Mouse (Mus musculus): Measurements from ENCODE around the gene Olfr457. TPM values are rescaled to one million over a fixed set of nuclear protein-coding genes. Genes with fewer than 3 reads are reported as not detected.
A peak's percentile ranks its signal among the peaks of the same experiment; 100 is the strongest.

Olfr457 gene
- total RNA-seq (2014; rRNA removed; ENCODE audit: low replicate concordance): not detected in 2 replicates
- polyA plus RNA-seq (2015; fragmentation: Nextera tagmentation; extraction: Ambion mirVana): not detected in 2 replicates

DNA sequence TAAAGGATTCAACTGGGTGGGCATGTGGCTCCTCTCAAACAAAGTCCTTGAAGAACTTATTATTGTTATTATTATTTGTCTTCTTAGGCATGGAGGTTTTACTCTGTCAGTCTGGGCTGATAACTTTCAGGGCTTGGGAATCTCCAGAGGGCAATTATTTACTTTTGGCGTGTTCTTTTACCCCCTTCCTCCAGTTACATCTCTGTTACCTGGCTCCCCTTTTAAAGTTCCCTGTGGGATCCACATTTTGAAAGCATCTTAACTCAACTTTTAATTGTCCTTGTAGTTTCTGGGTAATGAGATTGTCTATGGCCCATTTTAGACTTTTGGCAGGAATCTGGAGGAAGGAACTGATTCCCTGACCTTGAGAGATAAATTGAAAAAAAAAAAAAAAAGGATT lies at the start of gene Olfr457:
Gene Olfr457 (minus strand): TSS at position 101 of the 400 bp plus-strand sequence.
- Histone ChIP-seq H3K9me3 (replicated peaks; ENCODE audit: control insufficient read depth, low read length) (no peaks in the 10 kb centered on the region), H3K36me3 (replicated peaks; ENCODE audit: control insufficient read depth, insufficient read depth, low read length) (no peaks in the 10 kb centered on the region), H3K4me1 (ENCODE audit: control insufficient read depth, insufficient read depth) (no peaks in the 10 kb centered on the region), H3K27me3 (ENCODE audit: control insufficient read depth, insufficient read depth, low read length) (no peaks in the 10 kb centered on the region), H3K27ac (ENCODE audit: low read depth) (no peak within 1 kb of the TSS), H3K4me3 (ENCODE audit: low read depth, low read length) (no peak within 1 kb of the TSS), H3K9ac (replicated peaks; ENCODE audit: low read depth, low read length) (no peak within 1 kb of the TSS), H3K4me2 (ENCODE audit: low read depth, low read length) (no peak within 1 kb of the TSS)
- TF ChIP-seq CTCF (IDR thresholded peaks at IDR 0.05; ENCODE audit: low read depth) (no peak), EP300 (IDR thresholded peaks at IDR 0.05; ENCODE audit: low read depth) (no peak)
- ATAC-seq (ENCODE audit: insufficient read depth, low read depth) (no peak), DNase-seq (ENCODE audit: low spot score) (no peak)
- 50% methylated on average over 1 of the region's 1 CpGs for WGBS

GRCm38 (mm10) chr6:42513461-42513860 lies 37.3 kb upstream of the Olfr457 start:
- ATAC-seq (ENCODE audit: insufficient read depth, low read depth): no peak
- no peaks in the 10 kb centered on the region for H3K36me3 ChIP-seq (replicated peaks; ENCODE audit: control insufficient read depth, insufficient read depth, low read length)
- H3K4me3 ChIP-seq (ENCODE audit: low read depth, low read length): no peak overlapping the region
- DNase-seq (ENCODE audit: low spot score): no peak
- H3K9ac ChIP-seq (replicated peaks; ENCODE audit: low read depth, low read length): no peak overlapping the region
- WGBS: 46% methylated on average over 1 of the region's 1 CpGs
- no peaks in the 10 kb centered on the region for H3K4me1 ChIP-seq (ENCODE audit: control insufficient read depth, insufficient read depth)
- no peak overlapping the region for H3K4me2 ChIP-seq (ENCODE audit: low read depth, low read length)
- H3K9me3 ChIP-seq (replicated peaks; ENCODE audit: control insufficient read depth, low read length): no peaks in the 10 kb centered on the region
- H3K27ac ChIP-seq (ENCODE audit: low read depth): no peak overlapping the region
- TF ChIP-seq EP300 (IDR thresholded peaks at IDR 0.05; ENCODE audit: low read depth) (no peak), CTCF (IDR thresholded peaks at IDR 0.05; ENCODE audit: low read depth) (no peak)
- H3K27me3 ChIP-seq (ENCODE audit: control insufficient read depth, insufficient read depth, low read length): no peaks in the 10 kb centered on the region

GRCm38 (mm10) chr6:42509311-42509710 lies 33.2 kb upstream of the Olfr457 start:
- Histone ChIP-seq H3K27me3 (ENCODE audit: control insufficient read depth, insufficient read depth, low read length) (no peaks in the 10 kb centered on the region), H3K27ac (ENCODE audit: low read depth) (no peak overlapping the region), H3K4me2 (ENCODE audit: low read depth, low read length) (no peak overlapping the region), H3K4me1 (ENCODE audit: control insufficient read depth, insufficient read depth) (no peaks in the 10 kb centered on the region), H3K9ac (replicated peaks; ENCODE audit: low read depth, low read length) (no peak overlapping the region), H3K4me3 (ENCODE audit: low read depth, low read length) (no peak overlapping the region), H3K9me3 (replicated peaks; ENCODE audit: control insufficient read depth, low read length) (no peaks in the 10 kb centered on the region), H3K36me3 (replicated peaks; ENCODE audit: control insufficient read depth, insufficient read depth, low read length) (no peaks in the 10 kb centered on the region)
- TF ChIP-seq CTCF (IDR thresholded peaks at IDR 0.05; ENCODE audit: low read depth): no peak
- TF ChIP-seq EP300 (IDR thresholded peaks at IDR 0.05; ENCODE audit: low read depth): no peak
- ATAC-seq (ENCODE audit: insufficient read depth, low read depth): no peak
- DNase-seq (ENCODE audit: low spot score): no peak

GRCm38 (mm10) chr6:42503478-42503877 lies 27.3 kb upstream of the Olfr457 start:
- H3K4me1 ChIP-seq (ENCODE audit: control insufficient read depth, insufficient read depth): no peaks in the 10 kb centered on the region
- no peak overlapping the region for H3K9ac ChIP-seq (replicated peaks; ENCODE audit: low read depth, low read length)
- no peak for TF ChIP-seq CTCF (IDR thresholded peaks at IDR 0.05; ENCODE audit: low read depth)
- DNase-seq (ENCODE audit: low spot score): peak; percentile 16
- H3K4me2 ChIP-seq (ENCODE audit: low read depth, low read length): no peak overlapping the region
- H3K27ac ChIP-seq (ENCODE audit: low read depth): no peak overlapping the region
- no peaks in the 10 kb centered on the region for H3K36me3 ChIP-seq (replicated peaks; ENCODE audit: control insufficient read depth, insufficient read depth, low read length)
- 50% methylated on average over 2 of the region's 2 CpGs for WGBS
- no peak overlapping the region for H3K4me3 ChIP-seq (ENCODE audit: low read depth, low read length)
- no peaks in the 10 kb centered on the region for H3K9me3 ChIP-seq (replicated peaks; ENCODE audit: control insufficient read depth, low read length)
- no peaks in the 10 kb centered on the region for H3K27me3 ChIP-seq (ENCODE audit: control insufficient read depth, insufficient read depth, low read length)
- no peak for ATAC-seq (ENCODE audit: insufficient read depth, low read depth)

DNA sequence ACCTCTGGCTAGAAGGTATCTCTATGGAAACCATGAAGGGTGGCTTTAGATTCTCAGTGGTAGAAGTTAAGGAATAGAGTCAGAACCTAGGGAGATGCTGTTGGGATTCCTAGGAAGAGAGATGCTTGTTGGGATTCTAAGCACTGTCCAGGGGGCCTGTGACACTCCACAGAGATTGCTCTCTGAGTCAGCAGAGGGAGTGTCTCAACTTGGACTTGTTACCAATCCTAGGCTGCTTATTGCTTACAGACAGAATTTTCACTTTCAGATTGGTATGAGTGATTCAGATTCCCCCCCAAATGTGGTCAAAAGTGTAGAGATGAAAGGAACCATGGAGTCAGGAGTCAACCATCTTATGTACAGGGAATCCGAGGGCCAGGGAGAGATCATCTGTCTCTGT lies 13.6 kb upstream of the Olfr457 start:
- Histone ChIP-seq H3K27me3 (ENCODE audit: control insufficient read depth, insufficient read depth, low read length) (no peaks in the 10 kb centered on the region), H3K4me3 (ENCODE audit: low read depth, low read length) (no peak overlapping the region), H3K27ac (ENCODE audit: low read depth) (no peak overlapping the region), H3K9me3 (replicated peaks; ENCODE audit: control insufficient read depth, low read length) (no peaks in the 10 kb centered on the region), H3K36me3 (replicated peaks; ENCODE audit: control insufficient read depth, insufficient read depth, low read length) (no peaks in the 10 kb centered on the region), H3K4me1 (ENCODE audit: control insufficient read depth, insufficient read depth) (no peaks in the 10 kb centered on the region), H3K9ac (replicated peaks; ENCODE audit: low read depth, low read length) (no peak overlapping the region), H3K4me2 (ENCODE audit: low read depth, low read length) (no peak overlapping the region)
- DNase-seq (ENCODE audit: low spot score): no peak
- ATAC-seq (ENCODE audit: insufficient read depth, low read depth): no peak
- 32% methylated on average over 1 of the region's 1 CpGs for WGBS
- TF ChIP-seq CTCF (IDR thresholded peaks at IDR 0.05; ENCODE audit: low read depth) (no peak), EP300 (IDR thresholded peaks at IDR 0.05; ENCODE audit: low read depth) (no peak)

DNA sequence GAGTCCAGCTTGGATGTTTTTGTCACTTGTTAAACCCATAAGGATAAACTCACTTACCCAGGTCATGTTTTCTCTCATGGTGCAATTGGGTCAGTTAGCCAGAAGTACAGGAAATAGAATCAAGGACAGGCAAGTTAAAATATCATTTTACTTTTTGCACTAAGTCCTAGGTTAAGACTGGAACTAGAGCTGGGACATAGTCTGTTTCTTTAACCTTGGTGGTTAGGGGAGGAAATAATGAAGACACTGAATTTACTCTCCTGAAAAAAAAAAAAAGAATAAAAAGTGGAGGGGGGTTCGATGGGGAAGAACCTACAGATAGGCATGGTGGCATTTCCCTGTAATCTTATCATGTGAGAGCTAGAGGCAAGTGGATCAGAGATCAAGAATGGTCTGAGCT lies 11.0 kb upstream of the Olfr457 start, which contains the start of gene Olfr456:
Gene Olfr456 (minus strand): TSS at position 101 of the 400 bp plus-strand sequence.
- H3K27me3 ChIP-seq (ENCODE audit: control insufficient read depth, insufficient read depth, low read length): no peaks in the 10 kb centered on the region
- H3K4me2 ChIP-seq (ENCODE audit: low read depth, low read length): no peak within 1 kb of the TSS
- no peak within 1 kb of the TSS for H3K9ac ChIP-seq (replicated peaks; ENCODE audit: low read depth, low read length)
- 45% methylated on average over 1 of the region's 1 CpGs for WGBS
- ATAC-seq (ENCODE audit: insufficient read depth, low read depth): no peak
- no peak within 1 kb of the TSS for H3K27ac ChIP-seq (ENCODE audit: low read depth)
- TF ChIP-seq EP300 (IDR thresholded peaks at IDR 0.05; ENCODE audit: low read depth): no peak
- TF ChIP-seq CTCF (IDR thresholded peaks at IDR 0.05; ENCODE audit: low read depth): no peak
- DNase-seq (ENCODE audit: low spot score): no peak
- no peak within 1 kb of the TSS for H3K4me3 ChIP-seq (ENCODE audit: low read depth, low read length)
- H3K36me3 ChIP-seq (replicated peaks; ENCODE audit: control insufficient read depth, insufficient read depth, low read length): no peaks in the 10 kb centered on the region
- H3K9me3 ChIP-seq (replicated peaks; ENCODE audit: control insufficient read depth, low read length): no peaks in the 10 kb centered on the region
- H3K4me1 ChIP-seq (ENCODE audit: control insufficient read depth, insufficient read depth): no peaks in the 10 kb centered on the region

Measured in heart, postnatal 0 days (tissue).